Mouse (Mus musculus) thymus, adult 2 months (tissue): ENCODE results near the gene Gm26897. TPM values are rescaled to one million over a fixed set of nuclear protein-coding genes. Genes with fewer than 3 reads are reported as not detected.

Experiments
- DNase-seq: peaks from one replicate; pipeline ENCODE4 v3.0.0; 2021
- H3K27ac ChIP-seq: fragments of 200-500 bp; 2 replicates; pipeline ENCODE4 v1.5.1; 2012; ENCODE audit warnings: low read length, control low read depth; ENCODE audit not compliant: control insufficient read depth, insufficient read depth
- H3K27me3 ChIP-seq: fragments of 200-500 bp; 2 replicates; pipeline ENCODE4 v1.6.1; 2012; ENCODE audit warnings: mild to moderate bottlenecking, low read length, moderate library complexity, mixed read lengths; ENCODE audit not compliant: control insufficient read depth, insufficient read depth
- H3K36me3 ChIP-seq: fragments of 200-500 bp; 2 replicates; pipeline ENCODE4 v1.6.1; 2012; ENCODE audit warnings: mild to moderate bottlenecking, low read length, moderate library complexity; ENCODE audit not compliant: control insufficient read depth, insufficient read depth
- H3K4me1 ChIP-seq: fragments of 200-500 bp; replicated peaks from 2 replicates; pipeline ENCODE4 v1.6.1; 2012; ENCODE audit warnings: low read length; ENCODE audit not compliant: control insufficient read depth, insufficient read depth
- H3K4me3 ChIP-seq: fragments of 200-500 bp; 2 replicates; pipeline ENCODE4 v1.5.1; 2012; ENCODE audit warnings: mild to moderate bottlenecking, low read length, control low read depth, moderate library complexity; ENCODE audit not compliant: control insufficient read depth, insufficient read depth
- CTCF ChIP-seq: fragments of 200-500 bp; IDR thresholded peaks from 2 replicates; pipeline ENCODE4 v1.5.1; 2012; ENCODE audit warnings: mild to moderate bottlenecking, control low read depth, low read length, moderate library complexity, borderline replicate concordance; ENCODE audit not compliant: control insufficient read depth, poor library complexity, insufficient read depth; ENCODE audit errors: extremely low read depth
- POLR2A ChIP-seq: fragments of 200-500 bp; IDR thresholded peaks from 2 replicates; pipeline ENCODE4 v1.6.1; 2012; ENCODE audit warnings: mild to moderate bottlenecking, low read length, control low read depth, moderate library complexity; ENCODE audit not compliant: control insufficient read depth, poor library complexity, insufficient read depth; ENCODE audit errors: extremely low read depth
- WGBS: fragments of 180-500 bp; shearing (Covaris S2); methylation state at CpG from one replicate; pipeline ENCODE4 v1.1.7; 2018; 5-methylcytosine and 5-hydroxymethylcytosine counted together
- polyA plus RNA-seq: library from polyadenylated mRNA; depleted of rRNA; stranded (reverse); fragments of >200 nt; gene quantifications from 2 replicates; pipeline ENCODE4 v1.2.3, GENCODE M21; 2012

The Gm26897 gene
- polyA plus RNA-seq, 1 experiment: not detected

GRCm38 (mm10) chr5:111703586-111703985, 30.1 kb upstream of the Gm26897 start:
- no peak overlapping the region for H3K27ac ChIP-seq
- no peak for DNase-seq
- H3K27me3 ChIP-seq: no peaks in the 10 kb centered on the region
- 92% methylated on average over 7 of the region's 7 CpGs for WGBS
- no peak overlapping the region for H3K4me3 ChIP-seq
- H3K4me1 ChIP-seq: peaks cover 3% of the 10 kb centered on the region; the same call in 1 of the 2 replicates
- no peaks in the 10 kb centered on the region for H3K36me3 ChIP-seq
- TF ChIP-seq POLR2A (no peak), CTCF (no peak)

DNA sequence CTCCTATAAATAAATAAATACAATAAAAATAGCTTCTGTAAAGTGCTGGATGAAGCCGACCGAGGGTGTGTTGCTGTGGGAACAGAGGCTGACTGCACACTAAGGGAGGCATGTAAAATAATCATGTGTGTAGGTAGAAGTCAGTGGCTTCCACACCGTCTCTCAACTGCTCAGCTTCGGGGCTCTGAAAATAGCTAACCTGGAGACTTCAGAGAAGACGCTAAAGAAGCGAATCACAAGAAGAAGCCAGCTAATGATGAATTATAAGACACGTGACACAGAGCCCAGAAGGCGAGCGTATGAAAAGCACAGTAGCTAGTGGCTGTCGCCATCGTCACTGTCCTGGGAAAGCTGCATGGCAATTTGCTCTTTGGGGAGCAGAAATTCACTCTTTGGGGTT, 29.4 kb upstream of the Gm26897 start:
- no peak overlapping the region for H3K27ac ChIP-seq
- H3K4me1 ChIP-seq: peaks cover 3% of the 10 kb centered on the region; the same call in 1 of the 2 replicates
- no peaks in the 10 kb centered on the region for H3K27me3 ChIP-seq
- WGBS: 92% methylated on average over 11 of the region's 11 CpGs
- H3K4me3 ChIP-seq: no peak overlapping the region
- no peaks in the 10 kb centered on the region for H3K36me3 ChIP-seq
- TF ChIP-seq CTCF (no peak), POLR2A (no peak)
- DNase-seq: no peak

DNA sequence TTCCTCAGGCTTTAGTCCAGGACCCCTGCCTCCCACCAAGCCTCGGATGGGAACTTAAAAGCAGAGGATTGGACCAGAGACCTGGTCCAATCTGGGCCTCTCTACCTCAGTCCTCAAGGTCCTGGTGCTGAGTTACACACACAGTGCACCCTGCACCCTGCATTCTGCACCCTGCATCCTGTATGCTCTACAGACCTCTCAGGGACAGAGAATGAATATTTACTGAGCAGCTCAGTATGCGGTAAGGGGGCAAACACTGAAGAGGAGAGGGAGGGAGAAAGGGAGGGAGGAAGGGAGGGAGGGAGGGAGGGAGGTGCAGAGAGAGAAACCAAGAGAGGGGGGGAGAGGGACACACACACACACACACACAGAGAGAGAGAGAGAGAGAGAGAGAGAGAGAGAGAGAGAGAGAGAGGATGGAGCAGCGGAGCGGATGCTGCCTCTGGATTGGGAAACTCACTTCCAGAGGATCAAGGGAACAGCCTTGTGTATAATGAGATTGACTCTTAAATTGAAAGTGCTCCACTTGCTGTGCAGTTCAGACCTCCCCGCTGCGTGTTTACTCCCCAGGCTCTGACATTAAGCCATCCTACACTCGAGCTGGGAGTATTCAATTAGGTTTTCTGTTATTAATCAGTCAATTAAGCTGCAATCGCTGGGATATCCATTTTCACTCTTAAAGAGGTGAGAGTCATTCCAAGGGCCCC, 24.4 kb upstream of the Gm26897 start:
- Histone ChIP-seq H3K27ac (no peak overlapping the region), H3K36me3 (no peaks in the 10 kb centered on the region), H3K4me3 (no peak overlapping the region), H3K27me3 (no peaks in the 10 kb centered on the region), H3K4me1 (no peaks in the 10 kb centered on the region)
- DNase-seq: no peak
- TF ChIP-seq CTCF (no peak), POLR2A (no peak)
- 88% methylated on average over 8 of the region's 8 CpGs for WGBS

GRCm38 (mm10) chr5:111719018-111719417, 14.7 kb upstream of the Gm26897 start:
- WGBS: 74% methylated on average over 3 of the region's 3 CpGs
- Histone ChIP-seq H3K4me1 (no peaks in the 10 kb centered on the region), H3K27ac (no peak overlapping the region), H3K4me3 (no peak overlapping the region), H3K36me3 (no peaks in the 10 kb centered on the region), H3K27me3 (no peaks in the 10 kb centered on the region)
- no peak for DNase-seq
- TF ChIP-seq POLR2A: no peak
- no peak for TF ChIP-seq CTCF

DNA sequence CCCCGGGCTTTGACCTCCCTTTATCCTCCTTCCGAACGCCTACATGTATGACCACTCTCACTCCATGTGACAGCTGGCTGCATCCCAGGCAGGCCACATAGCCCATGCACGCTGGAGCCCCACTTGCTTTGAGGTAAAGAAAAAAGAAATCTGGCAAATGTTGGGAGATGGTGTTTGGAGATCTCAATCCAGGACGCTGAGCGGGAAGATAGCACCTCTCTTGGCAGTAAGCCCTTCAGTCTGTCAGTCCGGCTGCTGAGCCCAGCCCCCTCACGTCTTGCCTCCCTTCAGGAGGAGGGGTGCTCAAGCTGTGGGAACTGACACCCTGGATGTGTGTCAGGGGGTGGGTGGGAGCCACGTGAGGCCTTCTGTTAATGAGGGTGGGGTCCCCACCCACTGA, 13.0 kb upstream of the Gm26897 start:
- Histone ChIP-seq H3K36me3 (no peaks in the 10 kb centered on the region), H3K4me1 (no peaks in the 10 kb centered on the region; the same call in 1 of the 2 replicates), H3K27ac (no peak overlapping the region), H3K4me3 (no peak overlapping the region), H3K27me3 (no peaks in the 10 kb centered on the region)
- TF ChIP-seq POLR2A (no peak), CTCF (no peak)
- 84% methylated on average over 9 of the region's 9 CpGs for WGBS
- no peak for DNase-seq

GRCm38 (mm10) chr5:111724713-111725112, 9.0 kb upstream of the Gm26897 start:
- Histone ChIP-seq H3K4me3 (no peak overlapping the region), H3K36me3 (no peaks in the 10 kb centered on the region), H3K27me3 (no peaks in the 10 kb centered on the region), H3K27ac (no peak overlapping the region), H3K4me1 (no peaks in the 10 kb centered on the region; the same call in 1 of the 2 replicates)
- TF ChIP-seq CTCF: no peak
- no peak for TF ChIP-seq POLR2A
- 60% methylated on average over 10 of the region's 10 CpGs for WGBS
- DNase-seq: no peak
